Mouse (Mus musculus): Measurements from ENCODE around the gene Cfap97d2. TPM values are rescaled to one million over a fixed set of nuclear protein-coding genes. Genes with fewer than 3 reads are reported as not detected.

The Cfap97d2 gene
- polyA plus RNA-seq, 1 experiment from 2014 or later: not detected

- H3K4me2 ChIP-seq: peak overlapping the region; percentile 86
- H3K36me3 ChIP-seq: no peaks in the 10 kb centered on the region
- H3K4me3 ChIP-seq (replicated peaks): peak overlapping the region; percentile 72
- peak overlapping the region; percentile 3; the same call in 1 of the 2 replicates for H3K9ac ChIP-seq
- 0 out of 2 replicates have a peak, but pooled peaks cover 6% of the 10 kb centered on the region for H3K27me3 ChIP-seq (replicated peaks)
- H3K9me3 ChIP-seq: no peaks in the 10 kb centered on the region
- H3K4me1 ChIP-seq: peaks cover 30% of the 10 kb centered on the region
- WGBS: 47% methylated on average over 4 of the region's 4 CpGs
- ATAC-seq (ENCODE audit: insufficient read depth, low FRiP score, low read depth): no peak
- H3K27ac ChIP-seq: peak overlapping the region; percentile 23; the same call in 1 of the 2 replicates
Measured at GRCm38 (mm10) chr8:13675121-13675520, 30.6 kb upstream of the Cfap97d2 start.

- peak overlapping the region; percentile 42; the same call in 1 of the 2 replicates for H3K9ac ChIP-seq
- no peaks in the 10 kb centered on the region for H3K36me3 ChIP-seq
- H3K9me3 ChIP-seq: no peaks in the 10 kb centered on the region
- peak overlapping the region; percentile 72 for H3K4me3 ChIP-seq (replicated peaks)
- 0 out of 2 replicates have a peak, but pooled peaks cover 6% of the 10 kb centered on the region for H3K27me3 ChIP-seq (replicated peaks)
- H3K4me1 ChIP-seq: peaks cover 27% of the 10 kb centered on the region
- ATAC-seq (ENCODE audit: insufficient read depth, low FRiP score, low read depth): no peak
- WGBS: 38% methylated on average over 8 of the region's 8 CpGs
- peak overlapping the region; percentile 86 for H3K4me2 ChIP-seq
- peak overlapping the region; percentile 85 for H3K27ac ChIP-seq
Measured at GRCm38 (mm10) chr8:13675524-13675923, 30.2 kb upstream of the Cfap97d2 start.

- Histone ChIP-seq H3K36me3 (no peaks in the 10 kb centered on the region), H3K4me1 (peaks cover 20% of the 10 kb centered on the region), H3K4me3 (replicated peaks) (peak overlapping the region; percentile 72), H3K4me2 (peak overlapping the region; percentile 86), H3K27me3 (replicated peaks) (0 out of 2 replicates have a peak, but pooled peaks cover 6% of the 10 kb centered on the region), H3K27ac (peak overlapping the region; percentile 85), H3K9me3 (no peaks in the 10 kb centered on the region), H3K9ac (peak overlapping the region; percentile 42)
- under 1% methylated on average over 12 of the region's 12 CpGs for WGBS
- ATAC-seq (ENCODE audit: insufficient read depth, low FRiP score, low read depth): no peak
Measured at GRCm38 (mm10) chr8:13676302-13676700, 29.4 kb upstream of the Cfap97d2 start.

- under 1% methylated on average over 47 of the region's 47 CpGs for WGBS
- peak overlapping the region; percentile 86 for H3K4me2 ChIP-seq
Measured at GRCm38 (mm10) chr8:13676701-13677412, 28.8 kb upstream of the Cfap97d2 start.

GRCm38 (mm10) chr8:13677413-13677883 lies 28.2 kb upstream of the Cfap97d2 start, which contains the start of gene Rasa3:
Gene Rasa3, minus strand, starts transcription at chr8:13677603.
- peak; percentile 98 for ATAC-seq (ENCODE audit: insufficient read depth, low FRiP score, low read depth)
- WGBS: under 1% methylated on average over 42 of the region's 42 CpGs

More at GRCm38 (mm10) chr8:13676701-13677412, 28.8 kb upstream of the Cfap97d2 start:
- peak overlapping the region; percentile 42 for H3K9ac ChIP-seq
- peaks cover 20% of the 10 kb centered on the region for H3K4me1 ChIP-seq
- no peaks in the 10 kb centered on the region for H3K36me3 ChIP-seq
- peak overlapping the region; percentile 85 for H3K27ac ChIP-seq
- 0 out of 2 replicates have a peak, but pooled peaks cover 6% of the 10 kb centered on the region for H3K27me3 ChIP-seq (replicated peaks)
- no peaks in the 10 kb centered on the region for H3K9me3 ChIP-seq
- peak overlapping the region; percentile 72 for H3K4me3 ChIP-seq (replicated peaks)
- peak; percentile 38 for ATAC-seq (ENCODE audit: insufficient read depth, low FRiP score, low read depth)

GRCm38 (mm10) chr8:13678182-13678581 lies 27.5 kb upstream of the Cfap97d2 start:
- WGBS: 34% methylated on average over 8 of the region's 8 CpGs
- no peak for ATAC-seq (ENCODE audit: insufficient read depth, low FRiP score, low read depth)
- H3K9me3 ChIP-seq: no peaks in the 10 kb centered on the region

More at GRCm38 (mm10) chr8:13677413-13677883, 28.2 kb upstream of the Cfap97d2 start, which contains the start of gene Rasa3:
- Histone ChIP-seq H3K36me3 (no peaks in the 10 kb centered on the region), H3K27ac (peak within 1 kb of the TSS; percentile 85), H3K4me3 (replicated peaks) (peak within 1 kb of the TSS; percentile 72), H3K4me2 (peak within 1 kb of the TSS; percentile 86), H3K27me3 (replicated peaks) (0 out of 2 replicates have a peak, but pooled peaks cover 6% of the 10 kb centered on the region), H3K4me1 (peaks cover 20% of the 10 kb centered on the region), H3K9me3 (no peaks in the 10 kb centered on the region), H3K9ac (peak within 1 kb of the TSS; percentile 42)

GRCm38 (mm10) chr8:13684131-13684530 lies 21.6 kb upstream of the Cfap97d2 start:
- no peak overlapping the region for H3K27ac ChIP-seq
- H3K27me3 ChIP-seq (replicated peaks): 0 out of 2 replicates have a peak, but pooled peaks cover 4% of the 10 kb centered on the region
- no peak overlapping the region for H3K4me3 ChIP-seq (replicated peaks)
- ATAC-seq (ENCODE audit: insufficient read depth, low FRiP score, low read depth): no peak
- WGBS: 26% methylated on average over 7 of the region's 7 CpGs
- peaks cover 17% of the 10 kb centered on the region for H3K4me1 ChIP-seq
- H3K9ac ChIP-seq: no peak overlapping the region
- H3K36me3 ChIP-seq: no peaks in the 10 kb centered on the region
- no peaks in the 10 kb centered on the region for H3K9me3 ChIP-seq
- H3K4me2 ChIP-seq: no peak overlapping the region

More at GRCm38 (mm10) chr8:13678182-13678581, 27.5 kb upstream of the Cfap97d2 start:
- H3K27ac ChIP-seq: no peak overlapping the region
- no peaks in the 10 kb centered on the region for H3K36me3 ChIP-seq
- H3K9ac ChIP-seq: no peak overlapping the region
- peak overlapping the region; percentile 86 for H3K4me2 ChIP-seq
- H3K4me3 ChIP-seq (replicated peaks): peak overlapping the region; percentile 72
- peaks cover 20% of the 10 kb centered on the region for H3K4me1 ChIP-seq
- 0 out of 2 replicates have a peak, but pooled peaks cover 6% of the 10 kb centered on the region for H3K27me3 ChIP-seq (replicated peaks)

GRCm38 (mm10) chr8:13685674-13686314 lies 19.9 kb upstream of the Cfap97d2 start:
- H3K4me2 ChIP-seq: no peak overlapping the region
- H3K4me1 ChIP-seq: peaks cover 17% of the 10 kb centered on the region
- H3K27me3 ChIP-seq (replicated peaks): no peaks in the 10 kb centered on the region
- no peaks in the 10 kb centered on the region for H3K36me3 ChIP-seq
- H3K9ac ChIP-seq: no peak overlapping the region
- no peaks in the 10 kb centered on the region for H3K9me3 ChIP-seq
- no peak overlapping the region for H3K27ac ChIP-seq
- no peak overlapping the region for H3K4me3 ChIP-seq (replicated peaks)
- ATAC-seq (ENCODE audit: insufficient read depth, low FRiP score, low read depth): no peak
- WGBS: 85% methylated on average over 16 of the region's 16 CpGs

- H3K4me2 ChIP-seq: no peak overlapping the region
- H3K4me1 ChIP-seq: peaks cover 17% of the 10 kb centered on the region
- H3K27me3 ChIP-seq (replicated peaks): no peaks in the 10 kb centered on the region
- H3K4me3 ChIP-seq (replicated peaks): no peak overlapping the region
- H3K9ac ChIP-seq: no peak overlapping the region
- peak; percentile 79; the same call in 1 of the 2 replicates for ATAC-seq (ENCODE audit: insufficient read depth, low FRiP score, low read depth)
- WGBS: 54% methylated on average over 7 of the region's 7 CpGs
- H3K9me3 ChIP-seq: no peaks in the 10 kb centered on the region
- H3K36me3 ChIP-seq: no peaks in the 10 kb centered on the region
- H3K27ac ChIP-seq: no peak overlapping the region
Measured at GRCm38 (mm10) chr8:13686426-13686825, 19.3 kb upstream of the Cfap97d2 start.

GRCm38 (mm10) chr8:13687101-13687717 lies 18.5 kb upstream of the Cfap97d2 start:
- Histone ChIP-seq H3K27ac (no peak overlapping the region), H3K9ac (no peak overlapping the region), H3K36me3 (no peaks in the 10 kb centered on the region), H3K4me2 (no peak overlapping the region), H3K4me1 (peaks cover 17% of the 10 kb centered on the region), H3K4me3 (replicated peaks) (no peak overlapping the region), H3K27me3 (replicated peaks) (no peaks in the 10 kb centered on the region), H3K9me3 (no peaks in the 10 kb centered on the region)
- ATAC-seq (ENCODE audit: insufficient read depth, low FRiP score, low read depth): no peak
- 87% methylated on average over 8 of the region's 8 CpGs for WGBS

GRCm38 (mm10) chr8:13687941-13688340 lies 17.7 kb upstream of the Cfap97d2 start:
- Histone ChIP-seq H3K27me3 (replicated peaks) (no peaks in the 10 kb centered on the region), H3K27ac (peak overlapping the region; percentile 60; the same call in 1 of the 2 replicates), H3K9ac (no peak overlapping the region), H3K4me2 (no peak overlapping the region), H3K4me3 (replicated peaks) (no peak overlapping the region), H3K4me1 (peaks cover 17% of the 10 kb centered on the region), H3K9me3 (no peaks in the 10 kb centered on the region), H3K36me3 (no peaks in the 10 kb centered on the region)
- WGBS: 81% methylated on average over 4 of the region's 4 CpGs
- no peak for ATAC-seq (ENCODE audit: insufficient read depth, low FRiP score, low read depth)

Measured in stomach, embryonic 15.5 days (tissue).